Mouse (Mus musculus) embryonic facial prominence, embryonic 14.5 days (tissue): ENCODE measurements at regions not wholly inside any gene's neighbourhood (a gene's known extent, or its start where the extent isn't known, plus 50 kb on each side); places are given as distances from the start of the nearest gene placed in this dataset.

Source experiments
- ATAC-seq: fragments of 200-750 bp; cut with Nextera tagmentation; 2 replicates; pipeline ENCODE4 v1.8.0; 2017; ENCODE audit warnings: low read depth, moderate number of reproducible peaks, moderate TSS enrichment
- DNase-seq: peaks from one replicate; pipeline ENCODE4 v3.0.0-alpha.2; 2015; ENCODE audit warnings: low spot score
- H3K27ac ChIP-seq: fragments of 300-500 bp; sonication (generic); replicated peaks from 2 replicates; pipeline ENCODE4 v1.5.1; 2014; ENCODE audit warnings: low read depth, mild to moderate bottlenecking, low read length, moderate library complexity
- H3K27me3 ChIP-seq: fragments of 300-500 bp; sonication (generic); replicated peaks from 2 replicates; pipeline ENCODE4 v1.6.1; 2014; ENCODE audit warnings: low read length; ENCODE audit not compliant: control insufficient read depth, insufficient read depth
- H3K36me3 ChIP-seq: fragments of 300-500 bp; sonication (generic); 2 replicates; pipeline ENCODE4 v1.6.1; 2014; ENCODE audit warnings: low read length, mixed read lengths; ENCODE audit not compliant: control insufficient read depth, insufficient read depth
- H3K4me1 ChIP-seq: fragments of 300-500 bp; sonication (generic); 2 replicates; pipeline ENCODE4 v1.6.1; 2014; ENCODE audit warnings: antibody characterized with exemption, low read length; ENCODE audit not compliant: control insufficient read depth, insufficient read depth
- H3K4me2 ChIP-seq: fragments of 300-500 bp; sonication (generic); 2 replicates; pipeline ENCODE4 v1.6.1; 2014; ENCODE audit warnings: low read depth, mild to moderate bottlenecking, low read length, moderate library complexity, mixed read lengths
- H3K4me3 ChIP-seq: fragments of 300-500 bp; sonication (generic); 2 replicates; pipeline ENCODE4 v1.5.1; 2014; ENCODE audit warnings: low read depth, mild to moderate bottlenecking, low read length
- H3K9ac ChIP-seq: fragments of 300-500 bp; sonication (generic); 2 replicates; pipeline ENCODE4 v1.6.1; 2014; ENCODE audit warnings: low read depth, mild to moderate bottlenecking, low read length, moderate library complexity, mixed read lengths
- H3K9me3 ChIP-seq: fragments of 300-500 bp; sonication (generic); 2 replicates; pipeline ENCODE4 v1.6.1; 2016; ENCODE audit warnings: low read length; ENCODE audit not compliant: control insufficient read depth
- WGBS: fragments of 180-500 bp; shearing (Covaris S2); extraction: QIAGEN DNeasy Blood & Tissue Kit; methylation state at CpG from one replicate; pipeline ENCODE4 v1.1.7; 2014; 5-methylcytosine and 5-hydroxymethylcytosine counted together

- no peaks in the 10 kb centered on the region for H3K27me3 ChIP-seq
- no peaks in the 10 kb centered on the region for H3K9me3 ChIP-seq
- H3K27ac ChIP-seq, result peak overlapping the region; percentile 6; the same call in 1 of the 2 replicates
- no peaks in the 10 kb centered on the region for H3K36me3 ChIP-seq
- no peak overlapping the region for H3K4me2 ChIP-seq
- peaks cover 17% of the 10 kb centered on the region for H3K4me1 ChIP-seq
- ATAC-seq, result no peak
- no peak overlapping the region for H3K9ac ChIP-seq
- H3K4me3 ChIP-seq, result no peak overlapping the region
- WGBS, result 53% methylated on average over 6 of the region's 6 CpGs
- peak; percentile 66 for DNase-seq
These were observed 142.2 kb upstream of the Rybp start for GRCm38 (mm10) chr6:100429511-100429910.

- no peak for ATAC-seq
- Histone ChIP-seq H3K9me3 (no peaks in the 10 kb centered on the region), H3K36me3 (no peaks in the 10 kb centered on the region), H3K27me3 (no peaks in the 10 kb centered on the region), H3K4me2 (no peak overlapping the region), H3K4me3 (no peak overlapping the region), H3K4me1 (peaks cover 17% of the 10 kb centered on the region), H3K9ac (no peak overlapping the region), H3K27ac (no peak overlapping the region)
- DNase-seq, result no peak
- 70% methylated on average over 6 of the region's 6 CpGs for WGBS
These were observed 141.5 kb upstream of the Rybp start for GRCm38 (mm10) chr6:100428759-100429158.

- 67% methylated on average over 1 of the region's 1 CpGs for WGBS
- ATAC-seq, result no peak
- Histone ChIP-seq H3K4me1 (peaks cover 30% of the 10 kb centered on the region), H3K27me3 (no peaks in the 10 kb centered on the region), H3K9me3 (no peaks in the 10 kb centered on the region), H3K4me3 (no peak overlapping the region), H3K9ac (no peak overlapping the region), H3K36me3 (no peaks in the 10 kb centered on the region), H3K27ac (no peak overlapping the region), H3K4me2 (no peak overlapping the region)
- DNase-seq, result no peak
These were observed 138.3 kb upstream of the Rybp start for GRCm38 (mm10) chr6:100425551-100425950.

- Histone ChIP-seq H3K4me1 (peaks cover 33% of the 10 kb centered on the region), H3K4me3 (no peak overlapping the region), H3K9ac (no peak overlapping the region), H3K27ac (no peak overlapping the region), H3K36me3 (no peaks in the 10 kb centered on the region), H3K4me2 (no peak overlapping the region), H3K27me3 (no peaks in the 10 kb centered on the region), H3K9me3 (no peaks in the 10 kb centered on the region)
- DNase-seq, result peak; percentile 63
- no peak for ATAC-seq
- 37% methylated on average over 12 of the region's 12 CpGs for WGBS
These were observed 137.6 kb upstream of the Rybp start for GRCm38 (mm10) chr6:100424788-100425403.

GRCm38 (mm10) chr6:100424181-100424580, 136.9 kb upstream of the Rybp start:
- Histone ChIP-seq H3K4me3 (no peak overlapping the region), H3K36me3 (no peaks in the 10 kb centered on the region), H3K4me2 (no peak overlapping the region), H3K9ac (no peak overlapping the region), H3K9me3 (no peaks in the 10 kb centered on the region), H3K4me1 (peaks cover 31% of the 10 kb centered on the region), H3K27ac (no peak overlapping the region), H3K27me3 (no peaks in the 10 kb centered on the region)
- ATAC-seq (no peak), DNase-seq (no peak)
- WGBS, result 93% methylated on average over 6 of the region's 6 CpGs

- Histone ChIP-seq H3K4me2 (no peak overlapping the region), H3K27me3 (no peaks in the 10 kb centered on the region), H3K36me3 (no peaks in the 10 kb centered on the region), H3K4me3 (no peak overlapping the region), H3K27ac (no peak overlapping the region), H3K9me3 (no peaks in the 10 kb centered on the region), H3K9ac (no peak overlapping the region), H3K4me1 (peaks cover 26% of the 10 kb centered on the region)
- WGBS, result 92% methylated on average over 12 of the region's 12 CpGs
- DNase-seq (no peak), ATAC-seq (no peak)
These were observed 136.4 kb upstream of the Rybp start for GRCm38 (mm10) chr6:100423636-100424035.

- Histone ChIP-seq H3K27ac (no peak overlapping the region), H3K27me3 (no peaks in the 10 kb centered on the region), H3K4me1 (peaks cover 17% of the 10 kb centered on the region), H3K36me3 (no peaks in the 10 kb centered on the region), H3K4me3 (no peak overlapping the region), H3K9ac (no peak overlapping the region), H3K9me3 (no peaks in the 10 kb centered on the region), H3K4me2 (no peak overlapping the region)
- 74% methylated on average over 6 of the region's 6 CpGs for WGBS
- DNase-seq, result no peak
- no peak for ATAC-seq
These were observed 135.3 kb upstream of the Rybp start for GRCm38 (mm10) chr6:100422603-100423002.

- Histone ChIP-seq H3K9ac (0 out of 2 replicates have a peak overlapping the region, but pooled peaks have one; percentile 8), H3K27me3 (no peaks in the 10 kb centered on the region), H3K27ac (no peak overlapping the region), H3K9me3 (no peaks in the 10 kb centered on the region), H3K4me3 (no peak overlapping the region), H3K36me3 (no peaks in the 10 kb centered on the region), H3K4me2 (0 out of 2 replicates have a peak overlapping the region, but pooled peaks have one; percentile 15), H3K4me1 (peaks cover 16% of the 10 kb centered on the region)
- DNase-seq (peak; percentile 64), ATAC-seq (peak; percentile 56)
- 13% methylated on average over 24 of the region's 24 CpGs for WGBS
These were observed 134.7 kb upstream of the Rybp start for GRCm38 (mm10) chr6:100421706-100422578.
